Mouse (Mus musculus): Measurements from ENCODE around the gene Kcnk10.

Kcnk10 gene

DNA sequence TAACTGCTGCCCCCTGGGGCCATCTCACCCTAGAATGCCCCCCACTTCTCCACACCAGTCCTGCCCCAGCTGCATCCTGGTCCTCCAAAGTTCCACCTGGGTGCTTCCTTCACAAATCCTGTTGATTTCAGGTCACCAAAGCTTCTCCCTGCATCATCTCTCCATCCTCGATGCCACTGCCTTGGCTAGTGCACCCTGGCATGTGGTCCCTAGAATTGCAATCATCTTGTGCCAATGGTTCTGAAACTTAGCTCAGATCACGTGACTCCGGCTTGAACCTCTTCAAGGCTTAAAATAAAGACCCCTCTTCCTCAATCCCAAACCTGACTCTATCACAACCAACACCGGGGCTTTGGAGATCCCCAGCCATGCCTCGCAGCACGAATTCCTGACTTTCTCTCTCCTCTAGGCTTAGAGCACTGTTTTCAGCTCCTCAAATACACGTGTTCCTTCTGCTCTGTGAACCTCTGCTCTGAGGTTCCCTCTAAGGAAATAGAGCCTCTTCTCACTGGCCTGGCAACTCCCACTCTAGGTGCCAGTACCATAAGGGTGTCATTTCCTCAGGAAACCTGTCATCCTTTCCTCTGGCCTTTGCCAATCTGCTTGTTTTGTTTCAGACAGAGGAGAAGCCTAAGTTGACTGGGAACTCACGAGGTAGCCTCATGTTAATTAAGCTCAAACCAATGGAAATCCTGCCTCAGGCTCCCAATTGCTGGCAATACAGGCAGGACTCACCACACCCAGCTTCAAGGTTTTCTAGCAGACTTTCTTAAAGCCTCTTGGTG lies 6.0 kb downstream of the Kcnk10 start:
- DNase-seq: no peak

DNA sequence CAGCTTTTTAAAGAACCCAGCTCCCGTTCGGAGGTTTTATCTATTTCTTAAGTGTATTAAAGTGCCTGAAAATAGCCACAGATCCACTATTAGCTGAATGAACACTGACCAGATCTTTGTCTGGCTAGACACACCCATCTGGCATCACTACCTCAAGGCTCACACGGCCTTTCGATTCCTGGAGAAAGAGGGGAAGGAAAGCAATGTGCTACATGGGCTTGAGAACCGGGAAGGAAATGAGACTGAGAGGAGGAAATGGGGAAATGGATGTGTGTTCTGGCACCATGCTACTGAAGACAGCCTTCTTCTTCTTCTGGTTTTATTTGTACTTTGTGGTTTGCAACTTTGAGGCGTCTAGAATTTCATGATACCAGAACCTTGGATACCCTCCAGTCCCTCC lies 8.7 kb downstream of the Kcnk10 start:
- DNase-seq: no peak

DNA sequence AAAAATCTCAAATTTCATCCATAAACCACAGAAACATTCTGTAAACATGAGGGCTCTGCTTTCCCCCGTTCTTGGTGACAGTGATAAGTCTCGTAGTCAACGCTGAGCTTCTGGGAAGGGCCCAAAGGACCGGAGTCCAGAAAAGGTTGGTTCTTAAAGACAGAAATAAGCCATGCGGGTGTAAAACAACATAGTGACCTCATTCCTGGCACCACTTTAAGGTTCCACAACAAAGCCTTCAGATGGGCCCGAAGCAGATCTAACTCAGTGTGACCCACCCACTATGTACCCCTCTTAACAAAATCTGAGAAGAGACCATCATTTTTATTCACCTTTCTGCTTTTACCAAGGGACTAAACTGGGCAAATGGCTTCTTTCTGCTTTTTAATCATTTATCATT lies 10.2 kb downstream of the Kcnk10 start:
- no peak for DNase-seq

DNA sequence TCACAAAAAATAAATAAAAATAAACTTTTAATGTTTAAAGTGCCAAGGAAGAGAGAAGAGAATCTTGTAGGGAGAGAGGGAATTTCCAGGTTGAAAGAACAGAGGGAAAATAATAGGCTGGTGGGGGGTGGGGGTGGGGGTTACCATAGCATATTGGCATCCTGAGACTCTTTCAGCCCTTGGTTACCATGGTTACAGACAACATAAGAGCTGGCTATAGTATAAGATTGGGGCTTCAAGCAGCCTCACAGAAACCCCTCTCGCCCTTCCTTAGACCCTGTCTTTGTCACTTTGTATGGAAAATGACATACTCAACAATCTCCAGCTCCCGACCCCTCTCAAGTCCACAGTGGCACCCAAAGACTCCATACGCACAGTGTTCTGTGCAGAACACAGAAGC lies 13.7 kb downstream of the Kcnk10 start:
- DNase-seq: no peak

DNA sequence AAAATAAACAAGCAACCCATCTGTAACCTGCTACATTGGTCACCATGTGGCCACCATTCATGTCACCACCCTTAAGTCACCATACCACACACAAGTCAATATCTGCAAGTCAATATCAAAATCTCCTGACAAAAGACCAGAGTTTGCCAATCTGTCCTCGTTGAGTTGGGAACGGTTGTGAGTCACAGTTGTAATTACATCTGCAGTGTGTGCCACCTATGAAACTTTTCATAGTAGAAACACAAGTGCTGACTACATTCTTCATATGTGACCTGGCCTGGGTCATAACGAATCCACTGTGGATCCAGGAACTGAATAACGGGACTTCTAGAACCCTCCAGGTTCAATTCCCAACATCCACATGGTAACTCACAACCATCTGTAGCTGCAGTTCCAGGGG lies 14.8 kb downstream of the Kcnk10 start:
- no peak for DNase-seq

DNA sequence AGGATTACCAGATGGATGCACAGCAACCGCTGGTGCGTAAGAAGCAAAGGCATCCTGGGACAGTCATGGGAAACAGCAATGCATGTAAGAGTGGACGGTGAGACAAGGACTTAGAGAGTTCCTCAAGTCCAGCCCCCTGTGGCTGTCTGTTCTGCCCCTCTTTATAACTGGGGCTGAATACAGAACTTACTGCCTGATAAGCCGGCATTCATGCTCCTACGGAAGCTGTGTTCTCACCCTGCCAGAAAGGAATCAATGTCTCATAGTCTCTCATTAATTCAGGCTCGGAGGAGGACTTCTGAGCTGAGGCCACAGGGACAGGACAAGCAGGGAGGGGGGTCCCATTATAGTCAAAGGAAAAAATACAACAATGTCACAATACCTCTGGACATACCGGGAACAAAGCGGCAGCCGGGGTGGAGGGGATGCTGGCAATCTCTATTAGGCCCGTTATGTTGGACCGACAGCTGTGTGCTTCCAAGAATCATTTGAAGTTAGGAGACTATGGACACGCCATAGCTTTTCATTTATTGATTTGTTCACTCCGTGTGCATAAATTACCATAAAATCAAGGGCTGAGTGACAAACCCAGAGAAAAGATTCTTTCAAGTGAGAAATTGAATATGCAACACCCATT lies 15.7 kb downstream of the Kcnk10 start:
- DNase-seq: no peak

DNA sequence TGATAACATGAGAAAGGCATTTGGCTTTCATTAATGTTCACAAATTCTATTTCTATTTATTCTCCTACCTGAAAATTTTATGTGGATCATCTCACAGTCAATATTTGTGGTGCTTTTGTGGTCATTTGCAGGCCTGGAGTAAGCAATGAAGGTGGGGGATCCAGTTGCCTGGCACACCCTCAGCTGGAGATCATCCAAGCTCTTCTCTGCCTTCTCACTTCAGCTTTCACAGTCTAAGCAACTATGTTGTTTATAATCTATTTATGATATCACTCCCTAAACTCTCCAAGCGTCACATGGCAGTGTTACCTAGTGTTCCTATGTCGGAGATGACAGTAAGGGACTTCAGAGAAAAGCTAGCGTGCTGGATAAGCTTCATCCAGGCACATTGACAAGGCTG lies 18.1 kb downstream of the Kcnk10 start:
- DNase-seq: no peak

DNA sequence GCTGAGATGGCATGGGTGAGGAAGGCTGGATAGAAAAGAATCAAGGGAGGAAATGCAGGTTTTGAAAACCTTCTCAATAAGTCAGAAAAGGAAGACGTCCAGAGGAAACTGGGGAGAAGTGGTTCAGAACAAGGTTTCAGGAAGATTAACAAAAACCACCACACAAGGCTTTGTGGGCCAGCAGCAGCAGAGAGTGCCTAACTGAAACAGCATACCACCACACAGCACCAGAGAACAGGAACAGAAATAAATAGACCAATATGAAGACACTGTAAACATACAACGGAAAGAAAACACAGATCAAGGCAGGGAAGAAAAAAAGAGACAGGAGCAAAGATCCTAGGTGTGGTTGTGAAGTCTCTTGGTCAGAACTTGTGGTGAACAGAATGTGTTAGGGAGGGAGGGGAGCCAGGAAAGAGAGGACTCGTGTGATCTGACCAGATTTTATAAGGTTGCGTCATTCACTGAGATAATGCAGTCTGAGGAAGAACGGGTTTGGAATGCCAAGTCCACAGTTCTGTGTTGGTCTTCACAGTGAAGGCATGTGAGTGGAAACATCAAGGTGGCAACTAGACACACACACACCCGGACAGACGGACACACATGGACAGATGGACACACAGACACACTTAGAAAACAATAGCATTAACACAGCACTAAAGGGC lies 21.0 kb downstream of the Kcnk10 start:
- no peak for DNase-seq

DNA sequence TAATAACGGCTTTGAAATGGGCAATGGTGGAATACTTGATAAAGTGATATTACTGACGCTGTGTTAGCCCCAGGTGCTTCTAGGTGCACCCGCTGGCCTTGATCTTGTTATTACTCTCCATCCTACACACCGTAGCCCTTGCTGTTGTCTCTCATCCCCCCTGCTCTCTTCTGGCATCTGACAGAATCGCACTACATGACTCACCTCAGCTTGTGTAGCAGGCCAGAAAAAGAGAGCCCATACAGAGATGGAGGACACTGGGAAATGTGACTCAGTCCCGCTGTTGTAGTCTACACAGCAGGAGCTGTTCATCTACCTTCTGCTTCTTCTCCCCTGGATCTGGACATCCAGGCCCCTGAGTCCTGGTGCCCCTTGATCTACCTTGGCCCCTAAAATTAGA lies 28.1 kb downstream of the Kcnk10 start:
- DNase-seq: no peak

DNA sequence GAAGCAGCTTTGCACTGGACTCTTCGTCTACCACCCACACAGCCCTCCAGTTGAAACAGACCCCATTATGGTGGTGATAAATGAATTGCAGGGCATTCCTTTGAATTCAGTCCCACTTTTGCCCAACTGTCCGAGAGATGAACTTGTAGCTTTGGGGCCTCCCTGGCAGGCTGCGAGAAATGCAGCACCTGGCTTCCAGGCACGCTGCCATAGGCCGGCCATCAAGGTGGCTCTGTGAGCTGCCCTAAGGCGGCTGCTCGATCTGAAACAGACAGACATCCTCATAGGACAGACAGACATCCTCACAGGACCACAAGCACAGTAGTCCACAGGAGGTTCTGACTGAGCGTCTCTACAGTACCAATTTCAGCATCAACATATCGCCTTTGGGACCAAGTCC lies 30.0 kb downstream of the Kcnk10 start:
- DNase-seq: no peak

DNA sequence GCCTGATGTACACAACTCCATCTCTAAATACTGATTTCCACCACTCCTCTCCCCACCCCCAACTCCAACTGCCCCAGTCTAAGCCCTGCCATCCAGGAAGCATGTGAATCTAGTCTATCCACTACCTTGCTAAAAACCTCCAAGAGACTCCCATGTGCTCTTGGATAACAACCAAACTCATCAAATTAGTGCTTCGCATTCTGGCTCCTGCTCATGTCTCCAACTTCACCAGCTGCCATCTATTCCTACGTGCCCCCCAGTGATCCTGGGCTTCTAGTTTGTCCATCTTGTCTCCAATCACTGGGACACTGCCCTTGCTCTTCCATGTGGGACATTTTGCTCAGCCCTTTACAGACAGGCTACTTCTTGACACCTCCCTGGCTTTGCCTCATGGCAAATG lies 32.2 kb downstream of the Kcnk10 start:
- no peak for DNase-seq

DNA sequence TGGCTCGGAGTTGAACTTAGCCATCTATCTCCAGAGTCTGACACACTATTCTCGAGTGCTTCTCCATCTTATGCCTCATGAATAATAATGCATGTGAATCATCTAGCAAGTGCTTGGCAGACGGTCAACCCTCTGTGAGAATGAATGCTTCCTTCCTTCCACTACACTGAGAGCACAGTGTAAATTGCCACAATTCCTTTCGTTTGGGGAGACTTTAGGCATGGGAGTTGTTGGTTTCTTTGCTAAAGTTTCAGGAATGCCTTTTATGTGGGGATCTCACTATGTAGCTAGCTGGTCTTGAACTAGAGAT lies 32.9 kb downstream of the Kcnk10 start:
- DNase-seq: no peak

DNA sequence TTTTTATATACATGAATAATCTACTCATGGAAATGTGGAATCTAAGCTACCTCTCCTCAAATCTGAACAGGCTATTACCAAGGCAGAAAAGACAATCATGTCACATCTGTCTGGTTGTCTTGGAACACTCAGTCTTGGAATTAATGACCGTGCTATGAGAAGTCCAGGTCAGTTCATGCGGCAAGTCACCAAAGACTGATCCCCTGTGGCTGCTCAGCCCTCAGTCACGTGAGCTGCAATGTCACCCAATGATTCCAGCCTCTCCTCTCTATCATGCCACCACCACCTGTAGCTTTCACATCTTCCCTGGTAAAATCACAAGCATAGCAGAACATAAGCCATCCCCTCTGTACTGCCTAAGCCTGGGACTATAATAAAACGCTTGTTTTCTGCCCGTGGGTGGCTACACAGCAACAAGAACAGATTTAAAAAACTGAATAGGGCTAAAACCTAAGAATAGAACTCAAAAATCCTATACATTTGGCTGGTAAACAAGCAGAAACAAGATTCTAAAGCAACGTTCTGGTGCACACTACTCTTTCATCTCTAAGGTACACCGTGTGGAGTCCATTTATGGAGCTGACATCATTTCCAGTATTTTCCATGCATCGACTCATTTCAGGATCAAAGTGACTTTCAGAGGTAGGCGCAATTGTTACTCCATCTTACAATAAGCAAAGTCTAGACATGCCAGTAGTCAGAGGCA lies 33.4 kb downstream of the Kcnk10 start:
- no peak for DNase-seq

DNA sequence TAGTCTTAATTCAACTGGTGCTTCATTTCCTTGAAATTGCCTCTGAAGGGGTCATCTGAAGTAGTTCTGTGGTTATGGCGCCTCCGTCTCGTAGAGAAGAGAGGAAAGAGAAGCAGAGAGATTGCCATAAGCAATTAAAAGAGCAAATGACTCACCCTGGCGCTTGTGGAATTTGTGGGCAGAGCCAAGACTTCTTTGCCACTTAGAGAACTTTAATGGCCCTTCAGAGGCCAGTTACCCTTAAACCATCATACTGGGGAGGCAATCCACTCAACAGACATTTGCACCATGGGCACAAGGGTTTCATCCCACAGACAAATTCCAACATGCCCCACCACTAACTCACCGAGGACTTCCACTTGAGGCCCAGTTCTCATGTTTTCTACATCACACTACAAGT lies 41.4 kb downstream of the Kcnk10 start:
- no peak for DNase-seq

DNA sequence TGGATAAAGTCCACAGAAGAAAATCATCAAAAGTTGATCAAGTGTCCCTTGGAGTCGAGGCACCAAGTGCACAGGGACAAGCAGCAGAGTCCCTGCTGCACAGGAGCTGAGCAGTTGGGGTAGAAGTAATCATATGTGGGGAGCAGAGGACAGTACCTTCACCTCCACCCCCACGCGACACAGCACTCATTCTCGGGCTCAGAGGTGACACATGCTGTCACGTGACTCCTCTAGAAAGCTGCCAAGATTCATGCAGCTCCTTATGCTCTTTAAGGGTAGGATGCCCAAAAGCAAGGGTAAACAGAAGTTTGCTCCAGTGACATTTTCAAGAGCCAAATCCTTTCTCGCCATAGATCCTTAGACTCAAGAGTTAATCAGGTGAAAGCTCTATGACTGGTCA lies 42.1 kb downstream of the Kcnk10 start:
- DNase-seq: no peak

DNA sequence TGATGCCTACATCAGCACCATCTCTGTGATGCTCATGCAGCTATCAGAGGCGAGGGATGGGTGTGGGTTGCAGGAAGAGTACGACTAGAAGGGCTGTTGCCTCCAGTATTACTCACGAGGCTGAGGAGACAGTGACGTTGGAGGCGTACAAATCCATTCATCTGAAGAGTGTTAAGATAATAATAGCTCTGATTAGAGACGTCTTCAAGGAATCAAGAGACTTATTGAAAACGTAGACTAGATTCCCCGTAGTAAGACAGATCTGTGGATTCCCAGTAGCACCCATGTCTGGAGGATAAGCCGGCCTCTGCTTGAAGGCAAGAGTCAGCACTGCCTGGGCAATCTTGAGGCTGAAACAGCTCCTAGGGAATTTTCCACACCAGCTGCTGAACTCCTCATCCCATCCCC lies 42.6 kb downstream of the Kcnk10 start:
- DNase-seq: no peak

DNA sequence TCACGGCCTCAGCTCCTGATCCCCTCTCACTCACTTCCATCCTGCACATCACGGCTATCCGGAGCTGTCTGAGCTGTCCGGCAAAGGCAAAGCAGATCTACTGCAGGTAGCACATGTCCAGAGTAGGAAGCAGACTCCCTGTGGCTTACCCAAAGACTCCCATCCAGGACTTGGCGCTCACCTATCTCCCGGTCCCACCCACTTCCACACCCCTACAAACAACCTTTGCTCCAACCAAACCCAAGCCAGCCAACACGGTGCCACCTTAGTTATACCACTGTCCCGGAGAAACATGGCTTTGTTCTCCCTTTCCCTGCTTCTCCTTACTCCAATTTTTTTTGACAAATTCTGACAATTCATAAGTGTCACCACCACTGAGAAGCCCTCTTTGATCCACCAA lies 49.5 kb downstream of the Kcnk10 start:
- no peak for DNase-seq

DNA sequence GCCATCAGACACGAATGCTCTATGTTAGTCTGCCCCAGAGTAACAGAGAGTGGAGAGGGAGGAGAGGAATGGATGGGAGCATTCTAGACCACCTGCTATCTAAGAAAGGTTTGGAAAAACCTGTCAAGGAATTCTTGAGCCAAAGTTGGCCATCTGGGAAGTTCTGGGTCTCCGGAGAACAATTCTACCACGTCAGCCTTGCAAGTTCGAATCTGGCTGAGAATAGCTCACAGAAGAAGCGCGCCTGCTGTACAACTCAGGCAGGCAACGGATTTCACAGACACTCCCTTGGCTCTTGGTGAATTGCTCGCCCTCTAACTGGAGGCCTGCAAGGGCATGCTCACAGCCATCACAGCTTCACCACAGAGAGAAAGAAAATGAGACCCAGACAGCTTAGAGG lies 52.7 kb downstream of the Kcnk10 start:
- DNase-seq: no peak

DNA sequence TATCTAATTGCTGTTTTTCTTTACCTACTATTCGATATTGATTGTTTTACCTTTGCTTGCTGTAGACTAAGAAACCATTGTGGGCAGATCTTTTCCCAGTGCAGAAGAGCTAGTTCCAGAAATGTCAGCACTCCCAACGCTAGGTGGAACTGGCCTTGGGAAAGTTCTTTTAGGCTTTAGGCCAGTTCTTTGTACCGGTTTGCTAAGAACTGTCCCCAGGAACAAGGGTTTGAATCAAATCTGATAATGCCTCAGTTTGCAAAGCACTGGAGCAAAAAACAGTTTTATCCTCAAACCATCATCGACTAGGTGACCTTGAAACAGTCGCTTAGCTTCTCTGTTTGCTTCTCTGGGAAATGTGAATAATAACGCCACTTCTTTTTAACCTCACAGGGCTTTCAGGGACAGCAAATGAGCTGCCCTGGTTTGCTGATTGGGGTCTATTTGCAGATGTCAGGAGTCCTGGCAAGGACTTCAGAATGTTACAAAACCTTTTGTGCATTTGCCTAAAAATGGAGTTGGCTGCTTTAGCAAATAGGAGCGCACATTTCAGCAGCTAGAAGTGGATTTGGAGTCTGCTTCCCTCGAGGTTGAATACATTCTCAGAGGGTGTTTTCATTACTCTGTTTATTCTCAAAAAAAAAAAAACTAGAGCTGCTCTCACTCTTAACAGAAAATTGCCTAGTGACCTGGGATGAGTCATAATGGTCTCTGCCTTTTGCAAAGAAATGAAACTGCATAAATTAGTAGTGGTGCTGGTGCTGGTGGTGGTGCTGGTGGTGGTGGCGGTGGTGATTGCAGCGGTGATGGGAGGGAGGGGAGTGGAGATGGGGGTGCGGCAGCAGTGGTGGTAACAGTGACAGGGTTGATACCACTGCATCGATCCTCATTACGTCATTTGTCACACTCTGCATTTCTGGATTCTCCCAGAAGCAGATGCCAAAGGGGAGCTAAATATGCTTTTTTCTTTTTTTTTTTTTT lies 53.5 kb downstream of the Kcnk10 start:
- DNase-seq: no peak

DNA sequence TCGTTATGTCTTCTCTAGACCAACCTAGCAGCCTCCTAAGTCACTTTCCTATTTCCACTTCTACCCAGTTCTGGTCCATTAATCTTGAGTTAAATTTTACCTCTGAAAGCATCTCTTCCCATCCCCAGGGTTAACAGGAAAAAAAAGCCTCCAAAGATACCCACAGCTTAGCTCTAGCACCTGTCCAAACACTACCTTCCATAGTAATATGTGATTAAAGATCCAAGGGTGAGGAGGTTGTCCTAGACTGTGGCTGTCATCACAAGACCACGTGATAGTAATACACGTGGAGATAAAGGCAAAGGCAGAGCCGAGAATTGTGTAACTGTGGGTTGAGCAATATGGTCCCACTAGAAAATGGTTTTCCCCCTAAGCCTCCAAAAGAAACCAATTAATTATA lies 56.8 kb downstream of the Kcnk10 start:
- DNase-seq: no peak

DNA sequence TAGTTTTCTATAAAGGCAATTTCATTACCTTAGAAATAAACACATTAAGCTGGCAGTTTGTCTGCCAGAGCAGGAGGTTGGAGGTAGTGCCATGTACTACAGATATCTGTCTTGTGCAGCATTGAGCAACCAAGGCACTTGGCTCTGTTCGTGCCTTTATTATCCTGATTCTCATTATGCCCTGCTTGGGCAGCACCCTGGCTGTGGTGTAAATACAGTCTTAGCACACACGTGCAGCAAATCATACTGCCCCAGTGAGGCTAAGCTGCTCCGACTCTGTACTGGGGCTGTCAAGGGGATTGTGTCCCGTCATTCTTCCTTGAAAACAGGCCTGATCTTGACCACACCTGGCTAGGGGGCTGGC lies 57.6 kb downstream of the Kcnk10 start:
- no peak for DNase-seq

DNA sequence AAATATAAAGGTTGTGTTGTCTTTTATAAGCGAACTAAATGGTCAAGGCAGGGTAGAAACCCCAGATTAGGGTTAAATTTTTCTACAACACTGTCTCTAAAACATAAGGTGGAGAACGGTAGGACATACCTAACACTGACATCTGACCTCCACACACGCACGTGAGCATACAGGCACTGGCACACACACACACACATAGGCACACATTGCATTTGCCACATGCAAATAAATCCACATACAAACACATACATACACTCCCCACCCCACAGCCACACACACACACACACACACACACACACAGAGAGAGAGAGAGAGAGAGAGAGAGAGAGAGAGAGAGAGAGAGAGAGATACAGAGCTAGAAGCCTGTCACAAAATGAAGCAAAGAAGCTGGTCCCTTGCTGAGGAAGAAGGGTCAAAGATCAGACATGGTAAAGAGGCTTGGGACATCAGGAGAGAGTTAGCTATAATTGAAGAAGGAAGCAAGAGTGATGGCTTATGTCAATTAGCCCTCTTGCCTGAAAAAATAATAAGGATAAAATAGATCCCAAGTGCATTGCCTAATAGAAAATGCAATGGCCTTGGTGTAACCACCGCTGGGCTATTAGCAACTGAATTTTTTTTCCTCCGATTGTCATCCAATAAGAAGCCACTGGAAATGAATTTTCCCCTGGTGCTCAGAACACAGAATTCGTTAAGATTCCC lies 58.1 kb downstream of the Kcnk10 start:
- no peak for DNase-seq
